Mouse (Mus musculus) forebrain, embryonic 12.5 days (tissue): ENCODE results near the gene Ggt1. TPM values are rescaled to one million over a fixed set of nuclear protein-coding genes. Genes with fewer than 3 reads are reported as not detected.

Source experiments
- ATAC-seq: fragments of 200-750 bp; cut with Nextera tagmentation; 2 replicates; pipeline ENCODE4 v1.8.0; 2017; ENCODE audit warnings: moderate TSS enrichment; ENCODE audit not compliant: low FRiP score
- H3K27ac ChIP-seq: fragments of 300-500 bp; sonication (generic); 2 replicates; pipeline ENCODE4 v1.5.1; 2016; ENCODE audit warnings: mild to moderate bottlenecking
- H3K27me3 ChIP-seq: fragments of 300-500 bp; sonication (generic); 2 replicates; pipeline ENCODE4 v1.6.1; 2016; ENCODE audit warnings: mild to moderate bottlenecking
- H3K36me3 ChIP-seq: fragments of 300-500 bp; sonication (generic); replicated peaks from 2 replicates; pipeline ENCODE4 v1.6.1; 2016; ENCODE audit warnings: mild to moderate bottlenecking
- H3K4me1 ChIP-seq: fragments of 300-500 bp; sonication (generic); 2 replicates; pipeline ENCODE4 v1.6.1; 2016
- H3K4me2 ChIP-seq: fragments of 300-500 bp; sonication (generic); 2 replicates; pipeline ENCODE4 v1.6.1; 2016; ENCODE audit warnings: mild to moderate bottlenecking, moderate library complexity
- H3K4me3 ChIP-seq: fragments of 300-500 bp; sonication (generic); replicated peaks from 2 replicates; pipeline ENCODE4 v1.5.1; 2016; ENCODE audit warnings: mild to moderate bottlenecking
- H3K9ac ChIP-seq: fragments of 300-500 bp; sonication (generic); 2 replicates; pipeline ENCODE4 v1.6.1; 2016; ENCODE audit warnings: mild to moderate bottlenecking
- H3K9me3 ChIP-seq: fragments of 300-500 bp; sonication (generic); 2 replicates; pipeline ENCODE4 v1.6.1; 2016
- WGBS: fragments of 180-500 bp; shearing (Covaris S2); methylation state at CpG from one replicate; pipeline ENCODE4 v1.1.7; 2016; 5-methylcytosine and 5-hydroxymethylcytosine counted together
- polyA plus RNA-seq: library from polyadenylated mRNA; unstranded; fragments of >200 nt; fragmentation: Nextera tagmentation; extraction: Ambion mirVana; gene quantifications from 2 replicates; pipeline ENCODE4 v1.2.1, GENCODE M21; 2016

Ggt1 gene
- polyA plus RNA-seq, 1 experiment from 2014 or later, result 2.3 TPM

- 78% methylated on average over 13 of the region's 13 CpGs for WGBS
- Histone ChIP-seq H3K4me1 (peaks cover 22% of the 10 kb centered on the region), H3K4me3 (no peak overlapping the region), H3K9ac (no peak overlapping the region), H3K27me3 (peaks cover 5% of the 10 kb centered on the region), H3K36me3 (no peaks in the 10 kb centered on the region), H3K9me3 (no peaks in the 10 kb centered on the region), H3K27ac (no peak overlapping the region), H3K4me2 (no peak overlapping the region)
- no peak for ATAC-seq
These were observed 8.5 kb upstream of the Ggt1 start for GRCm38 (mm10) chr10:75552701-75553450.

GRCm38 (mm10) chr10:75554090-75554489, 7.3 kb upstream of the Ggt1 start:
- Histone ChIP-seq H3K4me1 (peaks cover 25% of the 10 kb centered on the region), H3K36me3 (no peaks in the 10 kb centered on the region), H3K27ac (no peak overlapping the region), H3K4me3 (no peak overlapping the region), H3K27me3 (peaks cover 16% of the 10 kb centered on the region), H3K9me3 (no peaks in the 10 kb centered on the region), H3K4me2 (no peak overlapping the region), H3K9ac (no peak overlapping the region)
- WGBS, result 95% methylated on average over 8 of the region's 8 CpGs
- ATAC-seq, result no peak

GRCm38 (mm10) chr10:75555557-75555956, 5.8 kb upstream of the Ggt1 start:
- H3K27ac ChIP-seq, result peak overlapping the region; percentile 81
- ATAC-seq, result no peak
- no peaks in the 10 kb centered on the region for H3K36me3 ChIP-seq
- H3K9ac ChIP-seq, result no peak overlapping the region
- no peak overlapping the region for H3K4me2 ChIP-seq
- WGBS, result 75% methylated on average over 6 of the region's 6 CpGs
- H3K4me3 ChIP-seq, result no peak overlapping the region
- H3K9me3 ChIP-seq, result no peaks in the 10 kb centered on the region
- peaks cover 40% of the 10 kb centered on the region for H3K4me1 ChIP-seq
- H3K27me3 ChIP-seq, result peaks cover 31% of the 10 kb centered on the region

GRCm38 (mm10) chr10:75556026-75556425, 5.4 kb upstream of the Ggt1 start:
- peak; percentile 60; the same call in 1 of the 2 replicates for ATAC-seq
- Histone ChIP-seq H3K9me3 (no peaks in the 10 kb centered on the region), H3K27ac (peak overlapping the region; percentile 81), H3K27me3 (peaks cover 35% of the 10 kb centered on the region), H3K9ac (0 out of 2 replicates have a peak overlapping the region, but pooled peaks have one; percentile 9), H3K4me2 (no peak overlapping the region), H3K36me3 (no peaks in the 10 kb centered on the region), H3K4me3 (no peak overlapping the region), H3K4me1 (peaks cover 41% of the 10 kb centered on the region)
- 27% methylated on average over 9 of the region's 9 CpGs for whole genome bisulfite sequencing

GRCm38 (mm10) chr10:75558515-75558914, 2.9 kb upstream of the Ggt1 start:
- H3K4me1 ChIP-seq, result peaks cover 41% of the 10 kb centered on the region
- 0 out of 2 replicates have a peak overlapping the region, but pooled peaks have one; percentile 69 for H3K4me3 ChIP-seq
- H3K9ac ChIP-seq, result no peak overlapping the region
- WGBS, result 34% methylated on average over 3 of the region's 3 CpGs
- H3K9me3 ChIP-seq, result no peaks in the 10 kb centered on the region
- peak overlapping the region; percentile 98 for H3K4me2 ChIP-seq
- peaks cover 57% of the 10 kb centered on the region for H3K27me3 ChIP-seq
- no peaks in the 10 kb centered on the region for H3K36me3 ChIP-seq
- no peak for ATAC-seq
- H3K27ac ChIP-seq, result peak overlapping the region; percentile 20; the same call in 1 of the 2 replicates

GRCm38 (mm10) chr10:75559041-75559675, 2.2 kb upstream of the Ggt1 start:
- Histone ChIP-seq H3K9ac (peak overlapping the region; percentile 84), H3K27ac (peak overlapping the region; percentile 65), H3K4me3 (peak overlapping the region; percentile 69), H3K27me3 (peaks cover 62% of the 10 kb centered on the region), H3K9me3 (no peaks in the 10 kb centered on the region), H3K36me3 (no peaks in the 10 kb centered on the region), H3K4me2 (peak overlapping the region; percentile 98), H3K4me1 (peaks cover 41% of the 10 kb centered on the region)
- 3% methylated on average over 14 of the region's 14 CpGs for WGBS
- ATAC-seq, result peak; percentile 31; the same call in 1 of the 2 replicates

GRCm38 (mm10) chr10:75559676-75560548, 1.5 kb upstream of the Ggt1 start, which contains the start of gene Lrrc75b:
Lrrc75b (minus strand) TSS chr10:75560330.
- Histone ChIP-seq H3K27me3 (peaks cover 67% of the 10 kb centered on the region), H3K9ac (peak within 1 kb of the TSS; percentile 84), H3K4me1 (peaks cover 41% of the 10 kb centered on the region), H3K9me3 (no peaks in the 10 kb centered on the region), H3K4me2 (peak within 1 kb of the TSS; percentile 98), H3K27ac (peak within 1 kb of the TSS; percentile 65), H3K36me3 (no peaks in the 10 kb centered on the region), H3K4me3 (peak within 1 kb of the TSS; percentile 69)
- under 1% methylated on average over 65 of the region's 75 CpGs for WGBS
- ATAC-seq, result peak; percentile 53

- H3K4me3 ChIP-seq, result peak overlapping the region; percentile 69
- H3K4me2 ChIP-seq, result peak overlapping the region; percentile 98
- 14% methylated on average over 6 of the region's 6 CpGs for WGBS
- ATAC-seq, result peak; percentile 24; the same call in 1 of the 2 replicates
- no peaks in the 10 kb centered on the region for H3K9me3 ChIP-seq
- no peaks in the 10 kb centered on the region for H3K36me3 ChIP-seq
- H3K27me3 ChIP-seq, result peaks cover 67% of the 10 kb centered on the region
- H3K4me1 ChIP-seq, result peaks cover 40% of the 10 kb centered on the region
- peak overlapping the region; percentile 84; the same call in 1 of the 2 replicates for H3K9ac ChIP-seq
- no peak overlapping the region for H3K27ac ChIP-seq
These were observed 880 bp upstream of the Ggt1 start for GRCm38 (mm10) chr10:75560549-75560899.

- Histone ChIP-seq H3K36me3 (no peaks in the 10 kb centered on the region), H3K27me3 (peaks cover 67% of the 10 kb centered on the region), H3K4me1 (peaks cover 22% of the 10 kb centered on the region), H3K4me2 (no peak overlapping the region), H3K9me3 (no peaks in the 10 kb centered on the region), H3K27ac (no peak overlapping the region), H3K4me3 (no peak overlapping the region), H3K9ac (no peak overlapping the region)
- ATAC-seq, result no peak
- 91% methylated on average over 8 of the region's 8 CpGs for WGBS
These were observed 1.2 kb downstream of the Ggt1 start for GRCm38 (mm10) chr10:75562596-75562995.

- Histone ChIP-seq H3K4me2 (no peak overlapping the region), H3K27ac (no peak overlapping the region), H3K9ac (no peak overlapping the region), H3K27me3 (peaks cover 51% of the 10 kb centered on the region), H3K9me3 (no peaks in the 10 kb centered on the region), H3K4me1 (peaks cover 9% of the 10 kb centered on the region), H3K36me3 (no peaks in the 10 kb centered on the region), H3K4me3 (no peak overlapping the region)
- no peak for ATAC-seq
- WGBS, result 86% methylated on average over 12 of the region's 12 CpGs
These were observed 3.4 kb downstream of the Ggt1 start for GRCm38 (mm10) chr10:75564687-75565265.

GRCm38 (mm10) chr10:75565436-75565835, 4.0 kb downstream of the Ggt1 start:
- WGBS, result 74% methylated on average over 6 of the region's 6 CpGs
- no peak overlapping the region for H3K4me2 ChIP-seq
- no peak overlapping the region for H3K4me3 ChIP-seq
- H3K27me3 ChIP-seq, result peaks cover 45% of the 10 kb centered on the region
- no peaks in the 10 kb centered on the region for H3K9me3 ChIP-seq
- peaks cover 3% of the 10 kb centered on the region; the same call in 1 of the 2 replicates for H3K4me1 ChIP-seq
- no peak overlapping the region for H3K9ac ChIP-seq
- H3K36me3 ChIP-seq, result no peaks in the 10 kb centered on the region
- ATAC-seq, result no peak
- H3K27ac ChIP-seq, result no peak overlapping the region
